Mouse (Mus musculus) spleen, adult 2 months (tissue): Measurements from ENCODE around the gene Mtmr11. TPM values are rescaled to one million over a fixed set of nuclear protein-coding genes. Genes with fewer than 3 reads are reported as not detected.
A peak's percentile ranks its signal among the peaks of the same experiment; 100 is the strongest.

Experiments
- DNase-seq, 2 experiments: peaks; one replicate each; pipeline versions ENCODE4 v3.0.0 to v3.0.0-alpha.2; 2012 to 2021; ENCODE audit warnings: low spot score in 2 of 2, low read depth in 1 of 2
- H3K27ac ChIP-seq: fragments of 200-500 bp; 2 replicates; pipeline ENCODE4 v1.5.1; 2012; ENCODE audit warnings: low read length, inconsistent platforms; ENCODE audit not compliant: insufficient read depth
- H3K27me3 ChIP-seq: fragments of 200-500 bp; 2 replicates; pipeline ENCODE4 v1.6.1; 2012; ENCODE audit warnings: mild to moderate bottlenecking, moderate library complexity, low read length, inconsistent platforms; ENCODE audit not compliant: control insufficient read depth, insufficient read depth
- H3K36me3 ChIP-seq: fragments of 200-500 bp; 2 replicates; pipeline ENCODE4 v1.6.1; 2012; ENCODE audit warnings: mild to moderate bottlenecking, low read length, inconsistent platforms; ENCODE audit not compliant: control insufficient read depth, insufficient read depth
- H3K4me1 ChIP-seq: fragments of 200-500 bp; 2 replicates; pipeline ENCODE4 v1.6.1; 2011; ENCODE audit warnings: inconsistent platforms; ENCODE audit not compliant: control insufficient read depth, insufficient read depth, insufficient read length
- H3K4me3 ChIP-seq: fragments of 200-500 bp; 2 replicates; pipeline ENCODE4 v1.5.1; 2011; ENCODE audit warnings: mild to moderate bottlenecking, inconsistent platforms; ENCODE audit not compliant: insufficient read depth, insufficient read length; ENCODE audit errors: extremely low read depth
- CTCF ChIP-seq: fragments of 200-500 bp; IDR thresholded peaks from 2 replicates; pipeline ENCODE4 v1.5.1; 2011; ENCODE audit warnings: mild to moderate bottlenecking, inconsistent platforms; ENCODE audit not compliant: insufficient read depth, insufficient read length, insufficient replicate concordance; ENCODE audit errors: extremely low read depth
- POLR2A ChIP-seq: fragments of 200-500 bp; IDR thresholded peaks from 2 replicates; pipeline ENCODE4 v1.6.1; 2011; ENCODE audit warnings: low read depth, low read length, inconsistent platforms
- WGBS: fragments of 180-500 bp; shearing (Covaris S2); methylation state at CpG from one replicate; pipeline ENCODE4 v1.1.7; 2018; 5-methylcytosine and 5-hydroxymethylcytosine counted together
- polyA plus RNA-seq: library from polyadenylated mRNA; depleted of rRNA; stranded (reverse); fragments of >200 nt; gene quantifications from 2 replicates; pipeline ENCODE4 v1.2.3, GENCODE M21; 2012; rRNA removed

Mtmr11 gene
- polyA plus RNA-seq, 1 experiment, result 2.7 TPM

- TF ChIP-seq POLR2A (peak; percentile 94), CTCF (no peak)
- H3K27ac ChIP-seq, result peak within 1 kb of the TSS; percentile 100
- H3K27me3 ChIP-seq, result no peaks in the 10 kb centered on the region
- under 1% methylated on average over 43 of the region's 43 CpGs for WGBS
- DNase-seq, result peak; percentile 82 to 94
- H3K4me3 ChIP-seq, result peak within 1 kb of the TSS; percentile 85
- no peaks in the 10 kb centered on the region for H3K36me3 ChIP-seq
- H3K4me1 ChIP-seq, result peaks cover 9% of the 10 kb centered on the region
Measured at GRCm38 (mm10) chr3:96220765-96221639, 59.2 kb downstream of the Mtmr11 start, which contains the start of the genes Hist2h2ac and Hist2h2be. Hist2h2ac (minus strand) TSS chr3:96220880. Hist2h2be (plus strand) TSS chr3:96221119.

Other genes starting within 250 kb of the Mtmr11 start
- gene Anp32e, start 232.8 kb upstream of the Mtmr11 start, polyA plus RNA-seq, result 12.7 and 21.2 TPM in 2 replicates
- gene Plekho1, start 166.0 kb upstream of the Mtmr11 start, polyA plus RNA-seq, result 60.1 and 91.7 TPM in 2 replicates
- gene Vps45, start 103.5 kb upstream of the Mtmr11 start, polyA plus RNA-seq, result 2.0 and 2.5 TPM in 2 replicates
- gene Otud7b, start 57.5 kb upstream of the Mtmr11 start, polyA plus RNA-seq, result 11.1 and 19.8 TPM in 2 replicates
- 62.2 and 91.8 TPM in 2 replicates for gene Sf3b4, start 10.3 kb downstream of the Mtmr11 start, polyA plus RNA-seq
- 2.0 and 3.5 TPM in 2 replicates for gene Sv2a, start 19.1 kb downstream of the Mtmr11 start, polyA plus RNA-seq
- gene Bola1, start 57.7 kb downstream of the Mtmr11 start, polyA plus RNA-seq, result 24.6 and 38.8 TPM in 2 replicates
- gene Hist2h2ab, start 57.9 kb downstream of the Mtmr11 start, polyA plus RNA-seq, result 3.0 and 5.2 TPM in 2 replicates
- gene Hist2h2ac, start 58.9 kb downstream of the Mtmr11 start, polyA plus RNA-seq, result 31.1 and 44.3 TPM in 2 replicates
- gene Hist2h2be, start 59.1 kb downstream of the Mtmr11 start, polyA plus RNA-seq, result 3.3 and 4.2 TPM in 2 replicates
- gene Hist2h3c2, start 77.1 kb downstream of the Mtmr11 start, polyA plus RNA-seq, result 66.4 and 158 TPM in 2 replicates
- 169 and 177 TPM in 2 replicates for gene Hist2h2aa2, start 78.3 kb downstream of the Mtmr11 start, polyA plus RNA-seq
- 95.6 and 174 TPM in 2 replicates for gene Hist2h2aa1, start 83.5 kb downstream of the Mtmr11 start, polyA plus RNA-seq
- gene Hist2h3c1, start 84.7 kb downstream of the Mtmr11 start, polyA plus RNA-seq, result not detected in 2 replicates
- gene Hist2h4, start 101.3 kb downstream of the Mtmr11 start, polyA plus RNA-seq, result 9.3 and 15.4 TPM in 2 replicates
- gene Hist2h3b, start 106.7 kb downstream of the Mtmr11 start, polyA plus RNA-seq, result 102 and 177 TPM in 2 replicates
- 14.7 and 15.9 TPM in 2 replicates for gene Hist2h2bb, start 107.7 kb downstream of the Mtmr11 start, polyA plus RNA-seq
- gene Fcgr1, start 132.0 kb downstream of the Mtmr11 start, polyA plus RNA-seq, result 5.2 and 6.0 TPM in 2 replicates